Mouse (Mus musculus) heart, adult 2 months (tissue): ENCODE measurements around the gene Pgap2. TPM values are rescaled to one million over a fixed set of nuclear protein-coding genes. Genes with fewer than 3 reads are reported as not detected.
A peak's percentile ranks its signal among the peaks of the same experiment; 100 is the strongest.

Source experiments
- DNase-seq, 2 experiments: peaks; one replicate each; pipeline ENCODE4 v3.0.0; 2021
- H3K27ac ChIP-seq: fragments of 200-600 bp; 2 replicates; pipeline ENCODE4 v1.8.1; 2022
- H3K27me3 ChIP-seq: fragments of 200-500 bp; 2 replicates; pipeline ENCODE4 v1.6.1; 2012; ENCODE audit warnings: mild to moderate bottlenecking, low read length, inconsistent platforms, mixed read lengths; ENCODE audit not compliant: control insufficient read depth, insufficient read depth
- H3K36me3 ChIP-seq: fragments of 200-500 bp; 2 replicates; pipeline ENCODE4 v1.6.1; 2012; ENCODE audit warnings: low read length, inconsistent platforms; ENCODE audit not compliant: control insufficient read depth, insufficient read depth
- H3K4me1 ChIP-seq: fragments of 200-500 bp; 2 replicates; pipeline ENCODE4 v1.6.1; 2011; ENCODE audit warnings: low read length; ENCODE audit not compliant: control insufficient read depth, insufficient read depth
- H3K4me3 ChIP-seq: fragments of 200-600 bp; 2 replicates; pipeline ENCODE4 v1.8.1; 2022
- H3K79me2 ChIP-seq: fragments of 200-500 bp; replicated peaks from 2 replicates; pipeline ENCODE4 v1.6.1; 2012; ENCODE audit warnings: mild to moderate bottlenecking, inconsistent platforms, low read length, moderate library complexity, mixed read lengths; ENCODE audit not compliant: control insufficient read depth, insufficient read depth
- H3K9ac ChIP-seq: fragments of 200-500 bp; 2 replicates; pipeline ENCODE4 v1.6.1; 2012; ENCODE audit warnings: low read depth, mild to moderate bottlenecking, control low read depth, inconsistent platforms, low read length, mixed read lengths
- CTCF ChIP-seq: fragments of 200-600 bp; IDR thresholded peaks from 2 replicates; pipeline ENCODE4 v1.8.1; 2022; ENCODE audit warnings: antibody characterized with exemption, mild to moderate bottlenecking, moderate library complexity
- EP300 ChIP-seq: fragments of 200-500 bp; IDR thresholded peaks from 2 replicates; pipeline ENCODE4 v1.6.1; 2011; ENCODE audit warnings: low read depth, low read length, control low read depth; ENCODE audit not compliant: insufficient read depth
- POLR2A ChIP-seq: fragments of 200-500 bp; IDR thresholded peaks from 2 replicates; pipeline ENCODE4 v1.6.1; 2011; ENCODE audit warnings: mild to moderate bottlenecking, low read depth, low read length, control low read depth; ENCODE audit not compliant: insufficient read depth
- WGBS: fragments of 180-500 bp; shearing (Covaris S2); methylation state at CpG from one replicate; pipeline ENCODE4 v1.1.7; 2018; 5-methylcytosine and 5-hydroxymethylcytosine counted together
- intact Hi-C: fragments of 180-260 bp; cut with DNase I; formaldehyde crosslinking; loops from one replicate; pipeline ENCODE4 v1.15.1; 2025
- polyA plus RNA-seq: library from polyadenylated mRNA; depleted of rRNA; stranded (reverse); fragments of >200 nt; gene quantifications from 2 replicates; pipeline ENCODE4 v1.2.3, GENCODE M21; 2012; rRNA removed
- total RNA-seq, 2 experiments: library from RNA; stranded (reverse); gene quantifications; 2 replicates each; pipeline ENCODE4 v1.2.3; 2021

Pgap2 gene
- total and polyA plus RNA-seq, 3 experiments: 59.7 to 124 (median 65.4) TPM

- 0 out of 2 replicates have a peak, but pooled peaks cover 1% of the 10 kb centered on the region for H3K79me2 ChIP-seq
- intact Hi-C loops: no loop called here
- no peak for TF ChIP-seq POLR2A
- no peak for TF ChIP-seq EP300
- no peak for TF ChIP-seq CTCF
- no peak for DNase-seq
- H3K27me3 ChIP-seq: no peaks in the 10 kb centered on the region
- H3K4me3 ChIP-seq: no peak overlapping the region
- WGBS: 95% methylated on average over 1 of the region's 1 CpGs
- peaks cover 2% of the 10 kb centered on the region; the same call in 1 of the 2 replicates for H3K36me3 ChIP-seq
- H3K9ac ChIP-seq: no peak overlapping the region
- H3K4me1 ChIP-seq: no peaks in the 10 kb centered on the region
- no peak overlapping the region for H3K27ac ChIP-seq
Measured at GRCm38 (mm10) chr7:102281403-102281802, 71.4 kb downstream of the Pgap2 start.

DNA sequence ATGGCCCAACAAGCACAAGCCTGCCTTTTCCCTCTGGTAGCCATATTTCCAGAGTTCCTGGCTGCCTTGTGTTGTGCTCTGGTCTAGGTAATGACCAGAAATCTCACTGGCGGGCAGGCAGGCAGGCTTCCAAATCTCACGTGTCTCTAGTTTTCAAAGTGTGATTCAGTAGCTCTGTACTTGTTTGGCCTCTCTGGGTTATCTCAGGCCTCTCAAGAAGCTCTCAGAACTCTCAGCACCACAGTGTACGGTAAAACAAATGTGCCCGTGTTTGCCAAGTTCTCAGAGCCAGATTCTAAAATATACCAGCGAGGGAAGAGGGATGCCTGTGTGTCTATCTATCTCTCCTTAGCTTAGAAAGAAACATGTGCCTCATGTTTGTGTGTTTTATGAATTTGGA lies 72.3 kb downstream of the Pgap2 start:
- Histone ChIP-seq H3K9ac (no peak overlapping the region), H3K36me3 (peaks cover 2% of the 10 kb centered on the region; the same call in 1 of the 2 replicates), H3K4me1 (no peaks in the 10 kb centered on the region), H3K79me2 (0 out of 2 replicates have a peak, but pooled peaks cover 1% of the 10 kb centered on the region), H3K4me3 (no peak overlapping the region), H3K27ac (no peak overlapping the region), H3K27me3 (no peaks in the 10 kb centered on the region)
- DNase-seq: peak; percentile 49 to 72
- 40% methylated on average over 5 of the region's 5 CpGs for WGBS
- TF ChIP-seq POLR2A (no peak), EP300 (no peak), CTCF (no peak)
- intact Hi-C loops: no loop called here

Other genes starting within 250 kb of the Pgap2 start
- gene Il18bp, start 191.5 kb upstream of the Pgap2 start, total RNA-seq: 10 to 100 TPM in 1 of 2 experiments, 1 to 10 TPM in 1; 8.6 to 12.3 TPM
- gene Il18bp, start 191.5 kb upstream of the Pgap2 start, polyA plus RNA-seq: 14.4 and 21.8 TPM in 2 replicates
- gene Rnf121, start 144.7 kb upstream of the Pgap2 start, total RNA-seq: 10 to 100 TPM; 20.7 to 23.9 TPM
- 21.3 and 33.9 TPM in 2 replicates for gene Rnf121, start 144.7 kb upstream of the Pgap2 start, polyA plus RNA-seq
- gene Xndc1, start 144.7 kb upstream of the Pgap2 start, total RNA-seq: 1 to 10 TPM; 5.7 to 6.5 TPM
- 11.2 and 18.6 TPM in 2 replicates for gene Xndc1, start 144.7 kb upstream of the Pgap2 start, polyA plus RNA-seq
- under 1 TPM; 0.81 to 0.98 TPM for gene Xntrpc, start 144.5 kb upstream of the Pgap2 start, total RNA-seq
- gene Xntrpc, start 144.5 kb upstream of the Pgap2 start, polyA plus RNA-seq: 1.2 and 2.4 TPM in 2 replicates
- under 1 TPM in 1 of 2 experiments, not detected in 1; 0.23 TPM for gene Trpc2, start 127.1 kb upstream of the Pgap2 start, total RNA-seq
- 0.70 and 1.2 TPM in 2 replicates for gene Trpc2, start 127.1 kb upstream of the Pgap2 start, polyA plus RNA-seq
- gene Art1, start 108.5 kb upstream of the Pgap2 start, total RNA-seq: 100 to 1,000 TPM; 242 to 279 TPM
- gene Art1, start 108.5 kb upstream of the Pgap2 start, polyA plus RNA-seq: 251 and 293 TPM in 2 replicates
- gene Art5, start 100.7 kb upstream of the Pgap2 start, total RNA-seq: 10 to 100 TPM; 15.7 to 18.3 TPM
- 13.8 and 13.9 TPM in 2 replicates for gene Art5, start 100.7 kb upstream of the Pgap2 start, polyA plus RNA-seq
- gene Chrna10, start 93.4 kb upstream of the Pgap2 start, total RNA-seq: not detected
- 0.21 TPM in 1 of 2 replicates, not detected in the other for gene Chrna10, start 93.4 kb upstream of the Pgap2 start, polyA plus RNA-seq
- gene Nup98, start within 50 bp of the Pgap2 start, total RNA-seq: 10 to 100 TPM; 31.9 to 32.9 TPM
- gene Nup98, start within 50 bp of the Pgap2 start, polyA plus RNA-seq: 9.9 and 15.6 TPM in 2 replicates
- 10 to 100 TPM; 22.4 to 26.3 TPM for gene Rhog, start 45.8 kb downstream of the Pgap2 start, total RNA-seq
- gene Rhog, start 45.8 kb downstream of the Pgap2 start, polyA plus RNA-seq: 22.5 and 34.2 TPM in 2 replicates
- gene Stim1, start 57.6 kb downstream of the Pgap2 start, total RNA-seq: 10 to 100 TPM; 23.9 to 24.1 TPM
- 22.8 and 26.8 TPM in 2 replicates for gene Stim1, start 57.6 kb downstream of the Pgap2 start, polyA plus RNA-seq
- 1 to 10 TPM; 9.6 to 9.9 TPM for gene Rrm1, start 231.5 kb downstream of the Pgap2 start, total RNA-seq
- gene Rrm1, start 231.5 kb downstream of the Pgap2 start, polyA plus RNA-seq: 4.4 and 8.1 TPM in 2 replicates